Mouse (Mus musculus) small intestine, adult 10 weeks (tissue): ENCODE results near the gene Aurkaip1. TPM values are rescaled to one million over a fixed set of nuclear protein-coding genes. Genes with fewer than 3 reads are reported as not detected.

Experiments used
- polyA plus RNA-seq: library from polyadenylated mRNA; stranded (reverse); fragments of 350-450 nt; fragmentation: Illumina TruSeq; extraction: RNeasy Lipid Tissue Mini Kit (QIAGEN cat#74804); gene quantifications from one replicate; pipeline ENCODE4 v1.2.3, GENCODE M21; 2014; ENCODE audit warnings: low replicate concordance

Gene Aurkaip1
- polyA plus RNA-seq, result 2.4 TPM

GRCm38 (mm10) chr4:155831205-155831766, at the start of gene Aurkaip1:
Gene Aurkaip1 (plus strand): TSS chr4:155831272.

GRCm38 (mm10) chr4:155785819-155786218, 45.3 kb upstream of the Aurkaip1 start, which contains the start of gene Tmem88b:
Gene Tmem88b (minus strand): TSS chr4:155785874.

GRCm38 (mm10) chr4:155790021-155790489, 41.0 kb upstream of the Aurkaip1 start, which contains the start of gene Ankrd65:
Gene Ankrd65 (plus strand): TSS chr4:155790439.

GRCm38 (mm10) chr4:155802741-155803339, 28.2 kb upstream of the Aurkaip1 start, which contains the start of gene Mrpl20:
Gene Mrpl20 (plus strand): TSS chr4:155802878.

GRCm38 (mm10) chr4:155811929-155812664, 19.0 kb upstream of the Aurkaip1 start, which contains the start of gene Ccnl2:
Gene Ccnl2 (plus strand): TSS chr4:155812489.

GRCm38 (mm10) chr4:155839483-155839910, 8.4 kb downstream of the Aurkaip1 start, which contains the start of gene Mxra8:
Gene Mxra8 (plus strand): TSS chr4:155839680.

GRCm38 (mm10) chr4:155846871-155847578, 16.0 kb downstream of the Aurkaip1 start, which contains the start of gene Dvl1:
Gene Dvl1 (plus strand): TSS chr4:155847402.

GRCm38 (mm10) chr4:155863001-155863400, 31.9 kb downstream of the Aurkaip1 start, which contains the start of gene Tas1r3:
Gene Tas1r3 (minus strand): TSS chr4:155863362.

GRCm38 (mm10) chr4:155869317-155870033, 38.4 kb downstream of the Aurkaip1 start, which contains the start of the genes Cptp and Ints11:
Gene Cptp (minus strand): TSS chr4:155869440.
Gene Ints11 (plus strand): TSS chr4:155869546.

Other genes starting within 250 kb of the Aurkaip1 start
- gene Slc35e2, start 229.9 kb upstream of the Aurkaip1 start, polyA plus RNA-seq, result 39.8 TPM
- gene Cdk11b, start 206.4 kb upstream of the Aurkaip1 start, polyA plus RNA-seq, result 152 TPM
- gene Gm10563, start 185.9 kb upstream of the Aurkaip1 start, polyA plus RNA-seq, result not detected
- 0.45 TPM for gene Mmp23, start 177.9 kb upstream of the Aurkaip1 start, polyA plus RNA-seq
- gene Mib2, start 162.1 kb upstream of the Aurkaip1 start, polyA plus RNA-seq, result 0.71 TPM
- not detected for gene Fndc10, start 136.9 kb upstream of the Aurkaip1 start, polyA plus RNA-seq
- gene Ssu72, start 126.5 kb upstream of the Aurkaip1 start, polyA plus RNA-seq, result 77.1 TPM
- gene Tmem240, start 96.5 kb upstream of the Aurkaip1 start, polyA plus RNA-seq, result not detected
- 3.7 TPM for gene Atad3a, start 70.2 kb upstream of the Aurkaip1 start, polyA plus RNA-seq
- 4.6 TPM for gene Vwa1, start 56.6 kb upstream of the Aurkaip1 start, polyA plus RNA-seq
- gene Tmem88b, start 45.4 kb upstream of the Aurkaip1 start, polyA plus RNA-seq, result 6.6 TPM
- gene Ankrd65, start 40.8 kb upstream of the Aurkaip1 start, polyA plus RNA-seq, result not detected
- gene Mrpl20, start 28.4 kb upstream of the Aurkaip1 start, polyA plus RNA-seq, result 36.0 TPM
- 101 TPM for gene Ccnl2, start 18.8 kb upstream of the Aurkaip1 start, polyA plus RNA-seq
- gene Mxra8, start 8.4 kb downstream of the Aurkaip1 start, polyA plus RNA-seq, result 22.8 TPM
- gene Dvl1, start 16.1 kb downstream of the Aurkaip1 start, polyA plus RNA-seq, result 2.0 TPM
- gene Tas1r3, start 32.1 kb downstream of the Aurkaip1 start, polyA plus RNA-seq, result not detected
- 10.8 TPM for gene Cptp, start 38.2 kb downstream of the Aurkaip1 start, polyA plus RNA-seq
- gene Ints11, start 38.3 kb downstream of the Aurkaip1 start, polyA plus RNA-seq, result 1.2 TPM
- 0.59 TPM for gene Pusl1, start 60.5 kb downstream of the Aurkaip1 start, polyA plus RNA-seq
- gene Acap3, start 60.5 kb downstream of the Aurkaip1 start, polyA plus RNA-seq, result not detected
- 143 TPM for gene Ube2j2, start 112.6 kb downstream of the Aurkaip1 start, polyA plus RNA-seq
- gene C1qtnf12, start 131.0 kb downstream of the Aurkaip1 start, polyA plus RNA-seq, result 15.7 TPM
- gene B3galt6, start 161.4 kb downstream of the Aurkaip1 start, polyA plus RNA-seq, result 3.5 TPM
- gene Sdf4, start 161.6 kb downstream of the Aurkaip1 start, polyA plus RNA-seq, result 126 TPM
- gene Tnfrsf4, start 182.6 kb downstream of the Aurkaip1 start, polyA plus RNA-seq, result not detected
- gene Tnfrsf18, start 194.9 kb downstream of the Aurkaip1 start, polyA plus RNA-seq, result not detected
- 0.59 TPM for gene Ttll10, start 228.1 kb downstream of the Aurkaip1 start, polyA plus RNA-seq